Mouse (Mus musculus) lung, postnatal 25 days (tissue): ENCODE data around the gene Chrnb2.
"Not testable (repeated sequence)": the region's sequence is repeated elsewhere in the genome, so short reads cannot be mapped to it uniquely, and the experiment has no call there.

Experiments used
- DNase-seq: peaks from one replicate; pipeline ENCODE4 v3.0.0; 2022; ENCODE audit warnings: low spot score

Gene Chrnb2

GRCm38 (mm10) chr3:89764119-89764724, at the start of gene Chrnb2:
Chrnb2 (minus strand) TSS chr3:89764632.
- peak; percentile 62 for DNase-seq

GRCm38 (mm10) chr3:89814051-89814450, 49.6 kb upstream of the Chrnb2 start:
- no peak for DNase-seq

GRCm38 (mm10) chr3:89812166-89812565, 47.7 kb upstream of the Chrnb2 start:
- DNase-seq = no peak

GRCm38 (mm10) chr3:89810841-89811240, 46.4 kb upstream of the Chrnb2 start:
- no peak for DNase-seq

- DNase-seq = no peak
These were observed 44.2 kb upstream of the Chrnb2 start for GRCm38 (mm10) chr3:89808638-89809037.

- DNase-seq = no peak
These were observed 43.4 kb upstream of the Chrnb2 start for GRCm38 (mm10) chr3:89807881-89808280.

GRCm38 (mm10) chr3:89807171-89807570, 42.7 kb upstream of the Chrnb2 start:
- DNase-seq = no peak

GRCm38 (mm10) chr3:89806751-89807150, 42.3 kb upstream of the Chrnb2 start:
- DNase-seq = no peak

- DNase-seq = no peak
These were observed 40.7 kb upstream of the Chrnb2 start for GRCm38 (mm10) chr3:89805179-89805578.

GRCm38 (mm10) chr3:89802876-89803275, 38.4 kb upstream of the Chrnb2 start:
- DNase-seq = no peak

GRCm38 (mm10) chr3:89801507-89801847, 37.0 kb upstream of the Chrnb2 start:
- DNase-seq = peak; percentile 57

- DNase-seq = no peak
These were observed 36.5 kb upstream of the Chrnb2 start for GRCm38 (mm10) chr3:89800774-89801506.

- not testable (repeated sequence) for DNase-seq
These were observed 35.6 kb upstream of the Chrnb2 start for GRCm38 (mm10) chr3:89800078-89800477.

- DNase-seq = no peak
These were observed 35.0 kb upstream of the Chrnb2 start for GRCm38 (mm10) chr3:89799476-89799875.

GRCm38 (mm10) chr3:89798518-89798917, 34.1 kb upstream of the Chrnb2 start:
- no peak for DNase-seq

GRCm38 (mm10) chr3:89796358-89796757, 31.9 kb upstream of the Chrnb2 start:
- DNase-seq = peak; percentile 26

GRCm38 (mm10) chr3:89795746-89796145, 31.3 kb upstream of the Chrnb2 start:
- no peak for DNase-seq

- no peak for DNase-seq
These were observed 30.2 kb upstream of the Chrnb2 start for GRCm38 (mm10) chr3:89794616-89795015.

GRCm38 (mm10) chr3:89788680-89789352, 24.4 kb upstream of the Chrnb2 start:
- no peak for DNase-seq

- no peak for DNase-seq
These were observed 21.8 kb upstream of the Chrnb2 start for GRCm38 (mm10) chr3:89786275-89786674.

- peak; percentile 84 for DNase-seq
These were observed 20.7 kb upstream of the Chrnb2 start for GRCm38 (mm10) chr3:89784991-89785753.

- no peak for DNase-seq
These were observed 17.2 kb upstream of the Chrnb2 start for GRCm38 (mm10) chr3:89781640-89782039.
